Mouse (Mus musculus): ENCODE measurements at regions not wholly inside any gene's neighbourhood (a gene's known extent, or its start where the extent isn't known, plus 50 kb on each side); places are given as distances from the start of the nearest gene placed in this dataset.

GRCm38 (mm10) chr15:36865332-36865731 lies 142.2 kb downstream of the Zfp706 start:
- no peaks in the 10 kb centered on the region for H3K4me1 ChIP-seq (ENCODE audit: control insufficient read depth, insufficient read depth, low read length)
- no peak overlapping the region for H3K9ac ChIP-seq (ENCODE audit: low read length)
- no peaks in the 10 kb centered on the region for H3K9me3 ChIP-seq (replicated peaks; ENCODE audit: control insufficient read depth, low read length)
- ATAC-seq (replicated peaks; ENCODE audit: extremely low read depth, insufficient read depth, low FRiP score), result no peak; the same call in 1 of the 2 replicates
- no peak overlapping the region for H3K4me3 ChIP-seq (ENCODE audit: low read length)
- 48% methylated on average over 3 of the region's 3 CpGs for WGBS
- H3K36me3 ChIP-seq (ENCODE audit: control insufficient read depth, insufficient read depth), result no peaks in the 10 kb centered on the region
- H3K4me2 ChIP-seq (ENCODE audit: low read depth, low read length), result no peak overlapping the region
- H3K27ac ChIP-seq (ENCODE audit: low read length), result no peak overlapping the region
- no peaks in the 10 kb centered on the region for H3K27me3 ChIP-seq (ENCODE audit: control insufficient read depth, insufficient read depth, low read length)

DNA sequence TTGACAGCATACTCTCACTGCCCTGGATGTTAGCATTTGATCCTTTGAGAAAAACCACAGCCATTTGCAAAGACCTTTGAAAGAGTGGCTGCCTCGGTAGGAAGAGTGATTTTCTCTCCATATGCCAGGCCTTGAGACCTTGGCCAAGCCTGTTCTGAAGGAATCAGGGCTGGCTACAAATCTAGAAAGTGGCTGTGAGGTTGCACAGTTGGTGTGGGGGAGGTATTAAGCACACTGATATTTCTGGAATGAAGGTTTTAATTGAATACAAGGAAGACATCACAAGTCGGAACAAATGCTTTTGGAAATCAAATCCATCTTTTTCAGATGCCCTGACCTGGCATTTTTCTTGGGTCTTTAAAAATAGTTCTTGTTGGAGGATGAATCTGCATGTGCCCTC lies 143.5 kb downstream of the Zfp706 start:
- Histone ChIP-seq H3K27ac (ENCODE audit: low read length) (no peak overlapping the region), H3K9ac (ENCODE audit: low read length) (no peak overlapping the region), H3K4me2 (ENCODE audit: low read depth, low read length) (no peak overlapping the region), H3K27me3 (ENCODE audit: control insufficient read depth, insufficient read depth, low read length) (no peaks in the 10 kb centered on the region), H3K4me1 (ENCODE audit: control insufficient read depth, insufficient read depth, low read length) (no peaks in the 10 kb centered on the region), H3K9me3 (replicated peaks; ENCODE audit: control insufficient read depth, low read length) (no peaks in the 10 kb centered on the region), H3K36me3 (ENCODE audit: control insufficient read depth, insufficient read depth) (no peaks in the 10 kb centered on the region), H3K4me3 (ENCODE audit: low read length) (no peak overlapping the region)
- no peak for ATAC-seq (replicated peaks; ENCODE audit: extremely low read depth, insufficient read depth, low FRiP score)
- 68% methylated on average over 2 of the region's 2 CpGs for WGBS

DNA sequence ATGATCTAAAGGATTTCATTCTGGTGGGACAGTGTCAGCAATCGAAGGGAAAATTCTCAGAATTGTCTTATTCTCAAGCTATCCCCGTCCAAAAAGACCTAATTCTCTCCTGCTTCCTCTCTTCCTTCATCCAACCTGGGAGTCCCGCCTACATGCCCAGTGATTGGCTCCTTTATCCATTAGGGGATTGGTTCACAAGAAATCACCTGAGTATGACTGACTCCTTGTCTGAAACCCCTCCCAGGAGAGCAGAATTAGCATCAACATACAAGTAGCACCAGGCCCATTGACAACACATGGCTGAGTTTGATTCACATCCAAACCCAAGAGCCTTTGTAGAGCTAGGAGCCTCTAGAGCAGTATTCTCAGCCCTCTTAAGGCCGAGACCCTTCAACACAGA lies 148.9 kb downstream of the Zfp706 start:
- H3K9ac ChIP-seq (ENCODE audit: low read length), result no peak overlapping the region
- H3K27ac ChIP-seq (ENCODE audit: low read length), result no peak overlapping the region
- no peaks in the 10 kb centered on the region for H3K36me3 ChIP-seq (ENCODE audit: control insufficient read depth, insufficient read depth)
- no peaks in the 10 kb centered on the region for H3K27me3 ChIP-seq (ENCODE audit: control insufficient read depth, insufficient read depth, low read length)
- no peak for ATAC-seq (replicated peaks; ENCODE audit: extremely low read depth, insufficient read depth, low FRiP score)
- H3K4me2 ChIP-seq (ENCODE audit: low read depth, low read length), result no peak overlapping the region
- peaks cover 16% of the 10 kb centered on the region for H3K4me1 ChIP-seq (ENCODE audit: control insufficient read depth, insufficient read depth, low read length)
- H3K4me3 ChIP-seq (ENCODE audit: low read length), result no peak overlapping the region
- WGBS, result 79% methylated on average over 4 of the region's 4 CpGs
- no peaks in the 10 kb centered on the region for H3K9me3 ChIP-seq (replicated peaks; ENCODE audit: control insufficient read depth, low read length)

GRCm38 (mm10) chr15:36857622-36858021 lies 150.0 kb downstream of the Zfp706 start:
- Histone ChIP-seq H3K27ac (ENCODE audit: low read length) (no peak overlapping the region), H3K4me1 (ENCODE audit: control insufficient read depth, insufficient read depth, low read length) (peaks cover 16% of the 10 kb centered on the region), H3K9me3 (replicated peaks; ENCODE audit: control insufficient read depth, low read length) (no peaks in the 10 kb centered on the region), H3K4me3 (ENCODE audit: low read length) (no peak overlapping the region), H3K36me3 (ENCODE audit: control insufficient read depth, insufficient read depth) (no peaks in the 10 kb centered on the region), H3K4me2 (ENCODE audit: low read depth, low read length) (no peak overlapping the region), H3K9ac (ENCODE audit: low read length) (no peak overlapping the region), H3K27me3 (ENCODE audit: control insufficient read depth, insufficient read depth, low read length) (no peaks in the 10 kb centered on the region)
- ATAC-seq (replicated peaks; ENCODE audit: extremely low read depth, insufficient read depth, low FRiP score), result no peak
- WGBS, result 88% methylated on average over 1 of the region's 1 CpGs

- H3K4me1 ChIP-seq (ENCODE audit: control insufficient read depth, insufficient read depth, low read length), result peaks cover 16% of the 10 kb centered on the region
- H3K36me3 ChIP-seq (ENCODE audit: control insufficient read depth, insufficient read depth), result no peaks in the 10 kb centered on the region
- peak overlapping the region; percentile 49 for H3K4me2 ChIP-seq (ENCODE audit: low read depth, low read length)
- peak overlapping the region; percentile 32; the same call in 1 of the 2 replicates for H3K9ac ChIP-seq (ENCODE audit: low read length)
- 35% methylated on average over 7 of the region's 7 CpGs for WGBS
- H3K4me3 ChIP-seq (ENCODE audit: low read length), result no peak overlapping the region
- ATAC-seq (replicated peaks; ENCODE audit: extremely low read depth, insufficient read depth, low FRiP score), result peak; percentile 92
- no peaks in the 10 kb centered on the region for H3K27me3 ChIP-seq (ENCODE audit: control insufficient read depth, insufficient read depth, low read length)
- no peaks in the 10 kb centered on the region for H3K9me3 ChIP-seq (replicated peaks; ENCODE audit: control insufficient read depth, low read length)
- H3K27ac ChIP-seq (ENCODE audit: low read length), result peak overlapping the region; percentile 96
These were observed 151.9 kb downstream of the Zfp706 start for GRCm38 (mm10) chr15:36855550-36856131.

GRCm38 (mm10) chr15:36854900-36855321 lies 152.7 kb downstream of the Zfp706 start:
- Histone ChIP-seq H3K9me3 (replicated peaks; ENCODE audit: control insufficient read depth, low read length) (no peaks in the 10 kb centered on the region), H3K4me2 (ENCODE audit: low read depth, low read length) (peak overlapping the region; percentile 49)

DNA sequence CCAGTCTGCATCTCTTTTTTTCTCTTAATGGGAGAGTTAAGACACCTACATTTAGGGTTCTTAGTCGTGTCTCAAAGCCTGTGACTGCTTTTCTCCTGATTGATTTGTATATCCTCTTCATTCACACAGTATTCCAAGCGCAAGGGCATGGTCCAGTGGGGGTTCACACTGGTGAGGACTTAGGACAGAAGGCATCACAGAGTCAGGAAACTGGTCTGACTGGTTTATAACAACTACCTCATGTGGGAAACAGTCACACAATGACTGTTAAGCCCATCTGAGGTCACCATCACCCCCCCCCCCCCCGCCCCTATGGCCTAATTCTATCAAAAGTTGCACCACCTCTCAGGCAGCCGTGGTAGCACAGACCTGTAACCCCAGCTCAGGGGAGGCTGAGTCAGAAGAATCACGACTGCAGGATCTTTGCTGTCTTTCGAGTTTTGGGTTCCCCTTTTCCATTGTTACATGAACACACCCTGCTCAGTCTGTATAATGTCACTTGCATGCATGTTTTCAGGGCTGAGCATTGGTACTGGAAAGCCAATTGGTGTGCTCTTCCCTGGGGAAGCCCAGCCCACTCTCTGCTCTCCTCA lies 155.2 kb downstream of the Zfp706 start:
- 64% methylated on average over 6 of the region's 6 CpGs for WGBS
- H3K27ac ChIP-seq (ENCODE audit: low read length), result no peak overlapping the region

More at GRCm38 (mm10) chr15:36854900-36855321, 152.7 kb downstream of the Zfp706 start:
- peak; percentile 90 for ATAC-seq (replicated peaks; ENCODE audit: extremely low read depth, insufficient read depth, low FRiP score)
- Histone ChIP-seq H3K27ac (ENCODE audit: low read length) (peak overlapping the region; percentile 96), H3K27me3 (ENCODE audit: control insufficient read depth, insufficient read depth, low read length) (no peaks in the 10 kb centered on the region), H3K4me3 (ENCODE audit: low read length) (no peak overlapping the region), H3K9ac (ENCODE audit: low read length) (peak overlapping the region; percentile 45), H3K4me1 (ENCODE audit: control insufficient read depth, insufficient read depth, low read length) (peaks cover 16% of the 10 kb centered on the region), H3K36me3 (ENCODE audit: control insufficient read depth, insufficient read depth) (no peaks in the 10 kb centered on the region)
- WGBS, result 13% methylated on average over 6 of the region's 6 CpGs

DNA sequence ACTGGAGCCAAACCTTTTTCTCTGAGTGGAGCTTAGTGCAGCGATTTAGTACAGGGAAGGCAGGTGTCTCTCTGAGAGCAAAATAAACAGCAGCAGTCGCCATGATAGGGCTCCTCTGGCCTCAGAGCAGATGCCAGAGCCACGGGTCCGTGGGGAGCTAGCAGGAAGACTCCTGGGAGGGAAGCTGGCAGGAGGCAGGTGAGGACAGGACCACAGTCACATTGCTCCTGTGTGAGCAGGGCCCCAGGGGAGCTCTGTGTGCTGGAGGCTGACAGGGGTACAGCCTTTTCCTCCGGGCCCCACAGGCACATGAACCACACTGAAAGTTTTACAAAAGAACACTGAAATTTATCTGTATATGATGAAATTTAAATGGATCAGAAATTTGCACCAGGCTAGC lies 159.3 kb downstream of the Zfp706 start:
- H3K27ac ChIP-seq (ENCODE audit: low read length), result no peak overlapping the region
- H3K36me3 ChIP-seq (ENCODE audit: control insufficient read depth, insufficient read depth), result no peaks in the 10 kb centered on the region
- 43% methylated on average over 5 of the region's 5 CpGs for WGBS
- H3K9me3 ChIP-seq (replicated peaks; ENCODE audit: control insufficient read depth, low read length), result no peaks in the 10 kb centered on the region
- peaks cover 29% of the 10 kb centered on the region for H3K4me1 ChIP-seq (ENCODE audit: control insufficient read depth, insufficient read depth, low read length)
- no peak overlapping the region for H3K4me3 ChIP-seq (ENCODE audit: low read length)
- no peak overlapping the region for H3K4me2 ChIP-seq (ENCODE audit: low read depth, low read length)
- 0 out of 2 replicates have a peak overlapping the region, but pooled peaks have one; percentile 38 for H3K9ac ChIP-seq (ENCODE audit: low read length)
- no peaks in the 10 kb centered on the region for H3K27me3 ChIP-seq (ENCODE audit: control insufficient read depth, insufficient read depth, low read length)
- ATAC-seq (replicated peaks; ENCODE audit: extremely low read depth, insufficient read depth, low FRiP score), result no peak

More for the DNA sequence above, 155.2 kb downstream of the Zfp706 start:
- Histone ChIP-seq H3K4me1 (ENCODE audit: control insufficient read depth, insufficient read depth, low read length) (peaks cover 23% of the 10 kb centered on the region), H3K27me3 (ENCODE audit: control insufficient read depth, insufficient read depth, low read length) (no peaks in the 10 kb centered on the region), H3K9ac (ENCODE audit: low read length) (no peak overlapping the region), H3K9me3 (replicated peaks; ENCODE audit: control insufficient read depth, low read length) (no peaks in the 10 kb centered on the region), H3K36me3 (ENCODE audit: control insufficient read depth, insufficient read depth) (no peaks in the 10 kb centered on the region), H3K4me2 (ENCODE audit: low read depth, low read length) (no peak overlapping the region), H3K4me3 (ENCODE audit: low read length) (no peak overlapping the region)
- ATAC-seq (replicated peaks; ENCODE audit: extremely low read depth, insufficient read depth, low FRiP score), result no peak

GRCm38 (mm10) chr15:36846806-36847205 lies 160.8 kb downstream of the Zfp706 start:
- no peak for ATAC-seq (replicated peaks; ENCODE audit: extremely low read depth, insufficient read depth, low FRiP score)
- no peak overlapping the region for H3K4me3 ChIP-seq (ENCODE audit: low read length)
- WGBS, result 55% methylated on average over 9 of the region's 9 CpGs
- no peak overlapping the region for H3K4me2 ChIP-seq (ENCODE audit: low read depth, low read length)
- no peaks in the 10 kb centered on the region for H3K9me3 ChIP-seq (replicated peaks; ENCODE audit: control insufficient read depth, low read length)
- H3K9ac ChIP-seq (ENCODE audit: low read length), result no peak overlapping the region
- H3K27ac ChIP-seq (ENCODE audit: low read length), result peak overlapping the region; percentile 58
- H3K27me3 ChIP-seq (ENCODE audit: control insufficient read depth, insufficient read depth, low read length), result no peaks in the 10 kb centered on the region
- peaks cover 38% of the 10 kb centered on the region for H3K4me1 ChIP-seq (ENCODE audit: control insufficient read depth, insufficient read depth, low read length)
- H3K36me3 ChIP-seq (ENCODE audit: control insufficient read depth, insufficient read depth), result no peaks in the 10 kb centered on the region

All from heart, embryonic 16.5 days (tissue).